Mouse (Mus musculus) forelimb bud, embryonic 11.5 days (tissue): ENCODE measurements at regions not wholly inside any gene's neighbourhood (a gene's known extent, or its start where the extent isn't known, plus 50 kb on each side); places are given as distances from the start of the nearest gene placed in this dataset.
A peak's percentile ranks its signal among the peaks of the same experiment; 100 is the strongest.
"Not testable (repeated sequence)": the region's sequence is repeated elsewhere in the genome, so short reads cannot be mapped to it uniquely, and the experiment has no call there.

ENCODE experiments used
- DNase-seq: peaks from one replicate; pipeline ENCODE4 v3.0.0-alpha.2; 2012; ENCODE audit warnings: low read depth, low spot score

DNA sequence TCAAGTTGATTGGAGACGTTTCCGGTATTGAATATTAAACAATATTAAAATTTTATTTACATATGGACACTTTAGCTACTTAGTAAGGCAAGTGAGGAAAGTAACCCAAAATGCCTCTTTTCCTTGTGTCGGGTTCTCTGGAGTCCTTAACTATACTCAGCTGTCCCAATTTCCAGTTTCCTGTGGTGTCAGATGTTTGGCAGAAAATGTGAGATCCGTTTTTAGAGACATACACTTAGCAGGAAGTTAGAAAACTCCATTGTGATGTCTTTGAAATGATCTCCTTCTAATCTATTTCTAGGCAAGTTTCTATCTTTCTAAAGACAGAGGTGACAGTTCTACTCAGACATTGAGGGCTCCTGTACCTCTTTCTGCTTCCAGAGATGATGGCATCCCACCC, 168.9 kb upstream of the Plcxd3 start:
- DNase-seq, result no peak

DNA sequence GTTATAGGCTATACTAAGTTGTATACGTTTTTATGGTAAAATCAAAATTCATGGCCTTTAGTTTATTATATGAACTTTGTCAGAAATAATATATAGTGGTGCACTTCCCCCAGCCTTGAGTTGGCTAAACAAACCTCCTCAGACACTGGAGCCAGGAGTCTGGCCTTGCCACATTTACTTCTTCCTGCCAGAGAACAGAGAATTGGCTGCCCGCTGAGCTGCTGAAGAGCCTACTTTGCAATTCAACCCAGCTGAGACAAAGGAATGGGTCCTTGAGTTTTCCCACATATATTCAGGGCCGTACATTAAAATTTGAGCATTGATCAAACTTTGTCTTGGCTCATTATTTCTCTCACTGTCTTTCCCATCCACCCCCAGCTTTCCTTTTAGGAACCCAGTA, 161.9 kb upstream of the Plcxd3 start:
- no peak for DNase-seq

DNA sequence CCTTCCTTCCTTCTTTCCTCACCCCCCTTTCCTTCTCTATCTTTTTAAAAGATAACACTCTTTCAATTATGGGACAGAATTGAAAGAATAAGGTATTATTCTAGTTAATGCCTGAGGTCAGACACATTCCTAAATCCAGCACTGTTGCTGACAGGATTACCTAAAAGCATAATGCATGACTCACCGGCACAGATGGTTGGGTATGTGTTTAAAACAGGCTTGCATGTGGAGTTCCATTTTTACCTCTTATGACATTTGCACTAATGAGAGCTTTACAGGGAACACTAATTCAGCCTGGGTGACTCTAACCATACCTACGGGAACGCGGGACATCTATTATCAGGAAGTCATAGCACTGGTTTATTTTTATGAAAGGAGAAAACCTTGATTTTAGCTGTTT, 156.2 kb upstream of the Plcxd3 start:
- DNase-seq, result no peak

DNA sequence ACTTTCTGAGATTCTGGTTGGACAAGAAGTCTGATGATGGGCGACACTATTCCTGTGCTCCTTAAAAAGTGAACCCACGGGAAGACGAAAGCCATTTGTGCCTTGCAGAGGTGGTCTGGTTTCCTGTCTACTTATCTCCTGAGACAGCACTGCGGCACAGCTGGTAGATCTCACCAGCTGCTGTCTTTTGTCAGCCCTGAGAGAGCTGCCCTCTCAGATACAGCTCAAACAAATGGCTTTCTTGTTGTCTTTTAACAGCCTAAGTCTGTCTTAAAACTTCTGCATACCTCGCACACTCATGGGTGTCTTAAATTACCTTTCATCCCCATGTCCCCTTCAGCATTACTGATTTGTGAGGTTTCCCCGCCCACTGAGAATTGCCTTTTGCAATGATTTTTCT, 147.2 kb upstream of the Plcxd3 start:
- no peak for DNase-seq

DNA sequence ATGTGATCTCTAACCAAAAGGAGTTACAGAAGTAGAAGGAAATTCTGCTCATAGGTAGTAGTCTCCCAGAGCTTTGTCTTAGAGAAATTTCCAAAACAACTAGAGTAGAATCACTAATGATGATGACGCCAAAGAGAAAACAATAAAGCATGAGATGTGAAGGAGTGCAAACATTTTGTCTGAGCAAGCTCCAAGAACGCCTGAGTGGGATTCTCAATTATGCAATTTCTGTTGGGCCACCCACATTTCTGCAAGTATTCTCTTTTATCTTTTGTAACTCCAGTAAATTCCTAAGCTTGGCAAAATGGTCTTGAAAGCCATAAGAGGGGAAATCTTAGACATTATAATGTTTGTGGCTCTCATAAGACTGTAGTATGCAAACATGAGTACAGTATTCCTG, 134.6 kb upstream of the Plcxd3 start:
- no peak for DNase-seq

DNA sequence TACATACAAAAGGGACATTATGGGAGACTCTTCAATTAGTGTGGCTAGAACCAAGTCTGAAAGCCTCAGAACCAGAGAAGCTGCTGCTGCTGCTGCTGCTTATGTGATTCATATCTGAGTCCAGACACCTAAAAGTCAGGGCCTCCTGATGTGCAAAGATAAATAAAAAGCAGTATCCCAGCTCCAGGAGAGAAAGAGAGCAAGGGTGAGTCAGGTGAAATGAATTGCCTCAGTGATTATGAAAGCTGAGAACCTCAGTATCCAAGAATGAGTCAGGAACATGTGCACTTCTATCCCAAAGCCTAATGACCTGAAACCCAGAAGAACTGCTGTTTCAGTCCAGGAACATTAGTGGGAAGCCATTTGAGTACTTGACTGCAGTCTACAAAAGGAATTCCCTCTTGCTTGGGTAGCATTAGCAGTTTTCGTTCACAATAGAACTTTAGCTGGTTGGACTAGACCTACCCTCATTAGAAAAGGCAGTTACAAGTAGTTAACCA, 127.6 kb upstream of the Plcxd3 start:
- DNase-seq, result no peak

DNA sequence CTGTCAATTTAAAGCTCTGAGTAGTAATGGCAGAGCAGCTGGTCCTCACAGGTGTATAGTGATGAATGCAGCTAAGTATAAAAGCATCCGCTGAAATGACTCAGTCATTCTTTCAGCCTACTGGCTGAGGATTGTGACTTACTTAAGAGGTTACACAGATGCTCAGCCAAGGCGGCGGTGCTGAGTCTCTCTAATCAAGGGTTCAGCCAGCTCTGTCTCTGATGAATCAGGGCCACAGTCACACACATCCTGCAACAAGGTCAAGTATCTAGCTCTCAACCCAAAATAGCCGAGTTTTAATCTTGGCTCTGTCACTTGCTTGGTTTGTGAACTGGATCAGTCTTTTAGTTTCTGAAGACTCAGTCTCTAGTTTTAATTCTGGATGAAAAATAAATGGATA, 110.7 kb upstream of the Plcxd3 start:
- DNase-seq, result no peak

DNA sequence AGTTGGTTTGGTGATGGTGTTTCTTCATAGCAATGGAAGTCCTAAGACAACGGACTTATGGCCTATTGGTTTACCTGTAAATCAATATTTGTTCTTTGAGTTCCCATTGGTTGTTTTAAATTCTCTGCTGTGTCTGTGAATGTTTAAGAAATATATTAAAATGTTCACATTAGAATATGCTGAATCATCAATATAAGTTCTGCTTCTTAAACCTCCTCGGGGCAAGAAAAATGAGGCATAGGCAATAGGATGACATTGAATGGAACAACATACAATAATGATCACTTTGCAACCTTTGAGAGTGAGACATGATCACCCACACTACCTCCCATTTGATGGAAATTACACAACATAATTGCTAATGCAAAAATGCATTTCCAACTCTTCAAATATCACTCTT, 105.5 kb upstream of the Plcxd3 start:
- no peak for DNase-seq

DNA sequence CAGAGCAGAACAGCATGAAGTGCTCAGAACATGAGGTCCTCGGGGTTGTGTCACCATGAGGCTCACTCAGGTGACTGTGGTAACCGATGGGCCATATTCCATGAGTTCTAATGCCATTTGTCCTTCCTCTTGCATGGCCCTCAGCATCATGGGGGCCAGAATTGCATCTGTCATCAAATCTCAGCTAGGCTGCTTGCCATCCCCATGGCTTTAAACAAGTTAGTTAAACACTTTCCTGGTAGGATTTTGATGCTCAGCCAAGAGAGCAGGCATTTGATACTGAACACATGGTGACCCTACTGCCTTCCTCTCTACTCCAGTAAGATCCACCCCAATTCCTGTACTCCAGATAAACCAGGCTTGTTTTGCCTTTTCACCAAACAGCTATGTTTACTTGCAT, 98.3 kb upstream of the Plcxd3 start:
- DNase-seq, result no peak

DNA sequence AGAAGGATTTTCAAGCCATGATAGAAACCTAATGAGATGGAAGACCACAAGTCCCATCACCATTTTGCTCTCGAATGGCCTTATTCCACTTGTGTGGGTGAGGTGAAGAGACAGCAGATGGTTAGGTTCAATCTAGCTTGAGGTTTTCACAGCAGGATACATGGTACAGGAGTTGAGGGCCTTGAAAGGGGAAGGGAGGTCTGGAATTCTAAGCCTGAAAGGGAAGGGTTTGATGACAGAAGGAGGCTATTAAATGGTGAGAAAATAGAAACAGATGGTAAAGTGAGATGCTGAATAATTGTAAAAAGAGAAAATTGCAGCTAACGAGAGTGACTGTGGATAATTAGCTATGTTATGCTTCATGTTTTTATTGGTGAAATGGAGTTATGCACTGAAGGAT, 67.8 kb upstream of the Plcxd3 start:
- no peak for DNase-seq

DNA sequence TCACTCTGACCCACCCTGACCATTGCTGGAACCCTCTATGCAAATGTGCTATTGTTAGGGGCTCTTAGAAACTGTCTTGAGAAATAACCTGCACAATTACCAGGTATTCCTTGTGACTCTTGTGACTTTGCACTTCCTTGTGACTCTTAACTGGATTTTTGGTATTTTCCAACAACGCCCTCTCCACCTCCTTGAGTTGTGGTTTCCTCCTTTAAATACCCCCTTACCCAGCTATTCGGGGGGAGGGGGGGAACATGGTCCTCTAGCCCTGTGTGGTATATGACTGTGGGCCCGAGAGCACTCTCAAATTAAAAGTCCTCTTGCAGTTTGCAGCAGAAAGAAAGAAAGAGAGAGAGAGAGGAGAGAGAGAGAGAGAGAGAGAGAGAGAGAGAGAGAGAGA, 61.6 kb upstream of the Plcxd3 start:
- DNase-seq, result not testable (repeated sequence)

DNA sequence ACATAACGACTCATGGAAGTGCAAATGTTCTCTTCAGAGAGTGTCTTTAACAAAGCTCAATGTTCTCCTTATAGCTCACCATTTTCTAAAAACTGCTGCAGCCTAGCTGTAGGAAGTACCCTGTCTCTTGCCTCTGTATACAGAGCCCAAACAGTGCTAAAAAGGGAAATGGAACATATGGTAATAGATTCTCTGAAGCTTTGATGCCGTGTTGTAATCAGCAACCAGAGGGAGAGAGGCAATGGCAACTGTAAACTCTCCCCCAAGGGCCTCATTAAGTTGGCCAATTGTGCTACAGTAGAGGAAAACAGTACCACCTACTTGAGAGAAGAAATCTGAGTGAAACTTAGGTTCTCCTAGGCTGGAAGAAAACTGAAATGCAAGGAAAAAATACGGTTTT, 59.4 kb upstream of the Plcxd3 start:
- peak; percentile 57 for DNase-seq
